Mouse (Mus musculus): Measurements from ENCODE around the gene Cisd1. TPM values are rescaled to one million over a fixed set of nuclear protein-coding genes. Genes with fewer than 3 reads are reported as not detected.

Gene Cisd1
- 80.3 TPM for polyA plus RNA-seq (2014; fragmentation: Illumina TruSeq; extraction: RNeasy Lipid Tissue Mini Kit (QIAGEN cat#74804); ENCODE audit: low read depth, low replicate concordance)

GRCm38 (mm10) chr10:71344579-71345143, at the start of gene Cisd1:
Cisd1 (minus strand) TSS chr10:71344954.

DNA sequence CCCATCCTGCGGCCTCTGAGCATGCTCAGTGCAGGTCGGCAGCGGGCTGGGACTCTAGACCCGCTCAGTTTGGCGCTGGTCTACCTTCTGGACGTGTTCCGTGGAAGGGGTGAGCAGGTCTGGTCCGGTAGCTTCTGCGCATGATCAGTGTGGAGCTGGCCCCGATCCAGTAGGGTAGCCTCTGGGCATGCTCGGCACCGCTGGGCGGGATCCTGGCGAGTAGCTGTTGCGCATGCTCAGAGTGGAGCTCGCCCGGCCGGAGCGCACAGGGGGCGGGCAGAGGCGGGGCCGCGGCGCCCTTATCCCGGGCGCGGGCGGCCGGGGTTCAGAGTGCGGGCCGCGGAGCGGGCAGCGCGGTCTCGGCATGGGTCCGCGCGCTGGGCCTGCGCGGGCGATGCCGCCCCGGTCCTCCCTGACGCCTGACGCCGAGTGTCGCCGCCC, 2.8 kb upstream of the Cisd1 start, which contains the start of gene Ipmk:
Ipmk (plus strand) TSS at position 255 of the 441 bp plus-strand sequence.

DNA sequence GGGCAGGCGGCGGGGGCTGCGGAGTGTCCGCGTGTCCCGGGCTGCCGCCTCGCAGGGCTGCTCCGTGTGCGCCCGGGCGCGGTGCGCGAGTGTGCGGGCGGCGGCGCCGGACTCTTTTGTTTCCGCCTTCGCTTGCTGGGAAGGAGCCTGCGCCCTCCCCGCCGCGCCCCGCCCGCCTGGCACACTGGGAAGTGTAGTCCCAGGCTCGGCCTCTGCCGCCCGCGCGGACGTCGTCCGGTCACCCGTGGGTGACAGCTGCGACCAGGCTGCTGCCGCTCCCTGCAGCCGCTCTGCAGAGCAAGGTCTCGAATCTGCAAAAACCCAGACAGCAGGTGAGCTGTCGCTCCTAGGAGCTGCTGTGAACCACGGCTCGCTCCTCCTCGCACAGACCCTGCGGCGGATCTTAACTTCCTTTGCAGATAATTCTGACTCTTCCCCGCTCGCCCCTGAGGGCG, 59.6 kb downstream of the Cisd1 start, which contains the start of gene Ube2d1:
Ube2d1 (minus strand) TSS at position 137 of the 455 bp plus-strand sequence.

Other genes starting within 250 kb of the Cisd1 start
- gene Bicc1, start 185.3 kb downstream of the Cisd1 start, polyA plus RNA-seq (2014; fragmentation: Illumina TruSeq; extraction: RNeasy Lipid Tissue Mini Kit (QIAGEN cat#74804); ENCODE audit: low read depth, low replicate concordance), result 3.8 TPM
- gene Tfam, start 106.7 kb downstream of the Cisd1 start, polyA plus RNA-seq (2014; fragmentation: Illumina TruSeq; extraction: RNeasy Lipid Tissue Mini Kit (QIAGEN cat#74804); ENCODE audit: low read depth, low replicate concordance), result 128 TPM
- 24.2 TPM for gene Ube2d1, start 59.7 kb downstream of the Cisd1 start, polyA plus RNA-seq (2014; fragmentation: Illumina TruSeq; extraction: RNeasy Lipid Tissue Mini Kit (QIAGEN cat#74804); ENCODE audit: low read depth, low replicate concordance)
- gene Ipmk, start 2.8 kb upstream of the Cisd1 start, polyA plus RNA-seq (2014; fragmentation: Illumina TruSeq; extraction: RNeasy Lipid Tissue Mini Kit (QIAGEN cat#74804); ENCODE audit: low read depth, low replicate concordance), result 34.2 TPM

Measured in liver, adult 10 weeks (tissue).